Mouse (Mus musculus): ENCODE results near the gene Ankrd31.
"Not testable (repeated sequence)": the region's sequence is repeated elsewhere in the genome, so short reads cannot be mapped to it uniquely, and the experiment has no call there.

Ankrd31 gene

GRCm38 (mm10) chr13:96855191-96855590 is 107.1 kb downstream of the Ankrd31 start:
- in situ Hi-C loops (cut with MboI, MseI), result loop anchor here (5.0 kb wide), 1 partner anchor 157 kb away; no protein-coding TSS in a partner anchor

- in situ Hi-C loops (cut with MboI, MseI), result loop anchor here (5.0 kb wide), 1 partner anchor 153 kb away; no protein-coding TSS in a partner anchor
Measured at GRCm38 (mm10) chr13:96859161-96859560, 111.1 kb downstream of the Ankrd31 start.

GRCm38 (mm10) chr13:96870742-96871141 is 122.7 kb downstream of the Ankrd31 start:
- in situ Hi-C loops (cut with MboI, MseI), result no loop called here

GRCm38 (mm10) chr13:96874071-96874470 is 126.0 kb downstream of the Ankrd31 start:
- in situ Hi-C loops (cut with MboI, MseI), result no loop called here

- in situ Hi-C loops (cut with MboI, MseI), result no loop called here
Measured at GRCm38 (mm10) chr13:96878220-96879057, 130.4 kb downstream of the Ankrd31 start.

GRCm38 (mm10) chr13:96884534-96884933 is 136.5 kb downstream of the Ankrd31 start:
- in situ Hi-C loops (cut with MboI, MseI), result no loop called here

- in situ Hi-C loops (cut with MboI, MseI), result no loop called here
Measured at GRCm38 (mm10) chr13:96889985-96890384, 141.9 kb downstream of the Ankrd31 start.

- in situ Hi-C loops (cut with MboI, MseI), result no loop called here
Measured at GRCm38 (mm10) chr13:96895144-96895543, 147.1 kb downstream of the Ankrd31 start.

- in situ Hi-C loops (cut with MboI, MseI), result no loop called here
Measured at GRCm38 (mm10) chr13:96906717-96907116, 158.6 kb downstream of the Ankrd31 start.

- in situ Hi-C loops (cut with MboI, MseI), result no loop called here
Measured at GRCm38 (mm10) chr13:96911202-96911601, 163.1 kb downstream of the Ankrd31 start.

- in situ Hi-C loops (cut with MboI, MseI), result not testable (repeated sequence)
Measured at GRCm38 (mm10) chr13:96923134-96923533, 175.1 kb downstream of the Ankrd31 start.

GRCm38 (mm10) chr13:96923999-96924961 is 176.2 kb downstream of the Ankrd31 start, which contains the start of gene Gcnt4:
Gene Gcnt4 (plus strand): TSS chr13:96924689.
- in situ Hi-C loops (cut with MboI, MseI), result no loop called here

- in situ Hi-C loops (cut with MboI, MseI), result no loop called here
Measured at GRCm38 (mm10) chr13:96924985-96925745, 177.1 kb downstream of the Ankrd31 start.

GRCm38 (mm10) chr13:96925991-96926725 is 178.1 kb downstream of the Ankrd31 start:
- in situ Hi-C loops (cut with MboI, MseI), result no loop called here

GRCm38 (mm10) chr13:96927781-96928180 is 179.7 kb downstream of the Ankrd31 start:
- in situ Hi-C loops (cut with MboI, MseI), result no loop called here

- in situ Hi-C loops (cut with MboI, MseI), result no loop called here
Measured at GRCm38 (mm10) chr13:96928432-96929039, 180.5 kb downstream of the Ankrd31 start.

- in situ Hi-C loops (cut with MboI, MseI), result no loop called here
Measured at GRCm38 (mm10) chr13:96932745-96933144, 184.7 kb downstream of the Ankrd31 start.

- in situ Hi-C loops (cut with MboI, MseI), result no loop called here
Measured at GRCm38 (mm10) chr13:96933367-96933766, 185.3 kb downstream of the Ankrd31 start.

- in situ Hi-C loops (cut with MboI, MseI), result no loop called here
Measured at GRCm38 (mm10) chr13:96936173-96936777, 188.2 kb downstream of the Ankrd31 start.

All from T-helper 1 cell (primary cell).